Mouse (Mus musculus) limb, embryonic 14.5 days (tissue): ENCODE measurements at regions not wholly inside any gene's neighbourhood (a gene's known extent, or its start where the extent isn't known, plus 50 kb on each side); places are given as distances from the start of the nearest gene placed in this dataset.
A peak's percentile ranks its signal among the peaks of the same experiment; 100 is the strongest.

Experiments used
- ATAC-seq: fragments of 200-750 bp; cut with Nextera tagmentation; 2 replicates; pipeline ENCODE4 v1.8.0; 2017; ENCODE audit warnings: low read depth, moderate number of reproducible peaks, moderate TSS enrichment; ENCODE audit not compliant: low FRiP score
- DNase-seq: peaks from one replicate; pipeline ENCODE4 v3.0.0-alpha.2; 2015; ENCODE audit warnings: low spot score
- H3K27ac ChIP-seq: fragments of 300-500 bp; sonication (generic); replicated peaks from 2 replicates; pipeline ENCODE4 v1.5.1; 2014; ENCODE audit warnings: low read depth, mild to moderate bottlenecking, low read length, moderate library complexity, mixed read lengths
- H3K27me3 ChIP-seq: fragments of 300-500 bp; sonication (generic); 2 replicates; pipeline ENCODE4 v1.6.1; 2014; ENCODE audit warnings: low read length, mixed read lengths; ENCODE audit not compliant: control insufficient read depth, insufficient read depth
- H3K36me3 ChIP-seq: fragments of 300-500 bp; sonication (generic); 2 replicates; pipeline ENCODE4 v1.6.1; 2014; ENCODE audit warnings: mild to moderate bottlenecking, low read length, moderate library complexity, mixed read lengths; ENCODE audit not compliant: control insufficient read depth, insufficient read depth
- H3K4me1 ChIP-seq: fragments of 300-500 bp; sonication (generic); 2 replicates; pipeline ENCODE4 v1.6.1; 2014; ENCODE audit warnings: antibody characterized with exemption, low read length, mixed read lengths; ENCODE audit not compliant: control insufficient read depth, insufficient read depth
- H3K4me2 ChIP-seq: fragments of 300-500 bp; sonication (generic); replicated peaks from 2 replicates; pipeline ENCODE4 v1.6.1; 2014; ENCODE audit warnings: low read depth, mild to moderate bottlenecking, low read length, moderate library complexity; ENCODE audit not compliant: severe bottlenecking
- H3K4me3 ChIP-seq: fragments of 300-500 bp; sonication (generic); replicated peaks from 2 replicates; pipeline ENCODE4 v1.5.1; 2014; ENCODE audit warnings: low read length
- H3K9ac ChIP-seq: fragments of 300-500 bp; sonication (generic); 2 replicates; pipeline ENCODE4 v1.6.1; 2014; ENCODE audit warnings: mild to moderate bottlenecking, low read depth, low read length, moderate library complexity; ENCODE audit not compliant: severe bottlenecking
- H3K9me3 ChIP-seq: fragments of 300-500 bp; sonication (generic); 2 replicates; pipeline ENCODE4 v1.6.1; 2016; ENCODE audit warnings: low read length; ENCODE audit not compliant: control insufficient read depth
- POLR2A ChIP-seq: fragments of 200-500 bp; IDR thresholded peaks from 2 replicates; pipeline ENCODE4 v1.8.0; 2012; ENCODE audit warnings: inconsistent platforms, mild to moderate bottlenecking, moderate library complexity, borderline replicate concordance; ENCODE audit not compliant: insufficient read depth, insufficient read length; ENCODE audit errors: extremely low read depth
- WGBS: fragments of 180-500 bp; shearing (Covaris S2); extraction: QIAGEN DNeasy Blood & Tissue Kit; methylation state at CpG from one replicate; pipeline ENCODE4 v1.1.7; 2014; 5-methylcytosine and 5-hydroxymethylcytosine counted together

GRCm38 (mm10) chr13:102507916-102508315 is 185.4 kb upstream of the Cd180 start:
- no peak overlapping the region for H3K4me3 ChIP-seq
- no peaks in the 10 kb centered on the region for H3K36me3 ChIP-seq
- peaks cover 5% of the 10 kb centered on the region for H3K4me1 ChIP-seq
- H3K27ac ChIP-seq, result no peak overlapping the region
- DNase-seq (no peak), ATAC-seq (no peak)
- no peaks in the 10 kb centered on the region for H3K27me3 ChIP-seq
- no peak overlapping the region for H3K9ac ChIP-seq
- no peak overlapping the region for H3K4me2 ChIP-seq
- no peak for TF ChIP-seq POLR2A
- no peaks in the 10 kb centered on the region for H3K9me3 ChIP-seq

- Histone ChIP-seq H3K27me3 (no peaks in the 10 kb centered on the region), H3K27ac (no peak overlapping the region), H3K4me1 (peaks cover 5% of the 10 kb centered on the region), H3K9ac (no peak overlapping the region), H3K9me3 (no peaks in the 10 kb centered on the region), H3K36me3 (no peaks in the 10 kb centered on the region), H3K4me3 (no peak overlapping the region), H3K4me2 (no peak overlapping the region)
- TF ChIP-seq POLR2A, result no peak
- DNase-seq, result peak; percentile 73
- ATAC-seq, result peak; percentile 60; the same call in 1 of the 2 replicates
- 17% methylated on average over 1 of the region's 1 CpGs for WGBS
These were observed 182.6 kb upstream of the Cd180 start for GRCm38 (mm10) chr13:102510733-102511279.

- no peak overlapping the region for H3K9ac ChIP-seq
- WGBS, result 77% methylated on average over 5 of the region's 5 CpGs
- H3K9me3 ChIP-seq, result no peaks in the 10 kb centered on the region
- DNase-seq (no peak), ATAC-seq (no peak)
- H3K4me2 ChIP-seq, result no peak overlapping the region
- H3K36me3 ChIP-seq, result no peaks in the 10 kb centered on the region
- no peak overlapping the region for H3K4me3 ChIP-seq
- TF ChIP-seq POLR2A, result no peak
- H3K27me3 ChIP-seq, result no peaks in the 10 kb centered on the region
- H3K4me1 ChIP-seq, result peaks cover 7% of the 10 kb centered on the region; the same call in 1 of the 2 replicates
- no peak overlapping the region for H3K27ac ChIP-seq
These were observed 175.0 kb upstream of the Cd180 start for GRCm38 (mm10) chr13:102518169-102518882.

GRCm38 (mm10) chr13:102521427-102521826 is 171.9 kb upstream of the Cd180 start:
- Histone ChIP-seq H3K27ac (no peak overlapping the region), H3K9me3 (no peaks in the 10 kb centered on the region), H3K36me3 (no peaks in the 10 kb centered on the region), H3K27me3 (no peaks in the 10 kb centered on the region), H3K4me2 (no peak overlapping the region), H3K9ac (no peak overlapping the region), H3K4me1 (peaks cover 7% of the 10 kb centered on the region; the same call in 1 of the 2 replicates), H3K4me3 (no peak overlapping the region)
- no peak for TF ChIP-seq POLR2A
- 0% methylated on average over 1 of the region's 1 CpGs for WGBS
- DNase-seq (peak; percentile 55), ATAC-seq (no peak)

- Histone ChIP-seq H3K9me3 (no peaks in the 10 kb centered on the region), H3K4me3 (no peak overlapping the region), H3K4me1 (peaks cover 7% of the 10 kb centered on the region; the same call in 1 of the 2 replicates), H3K27me3 (no peaks in the 10 kb centered on the region), H3K9ac (no peak overlapping the region), H3K4me2 (no peak overlapping the region), H3K36me3 (no peaks in the 10 kb centered on the region), H3K27ac (no peak overlapping the region)
- DNase-seq (no peak), ATAC-seq (no peak)
- 60% methylated on average over 1 of the region's 1 CpGs for WGBS
- no peak for TF ChIP-seq POLR2A
These were observed 171.3 kb upstream of the Cd180 start for GRCm38 (mm10) chr13:102522080-102522479.
